ENCODE assay signal across 28 mouse cellular contexts in genomic region chr9:104652691-104653261, GRCm38 (mm10).
A peak's percentile ranks its signal among the peaks of the same experiment; 100 is the strongest.
DNase-seq lines count a peak whose midpoint lies in the region; ATAC-seq and TF ChIP-seq lines count a peak whose summit lies in the region.
"Had no signal": no experiment of that assay in that cellular context is flagged by ENCODE, and none has a peak within 500 bp of the region (broad histone marks: within the 10 kb centered on the region; RNA-seq: fewer than 3 reads in every experiment).

No protein-coding gene starts in this region.

- H3K36me3 ChIP-seq in forebrain, postnatal 0 days (ENCODE audit: insufficient read depth), result no peaks in the 10 kb centered on the region
- no peaks in the 10 kb centered on the region for H3K36me3 ChIP-seq in forebrain, embryonic 12.5 days (replicated peaks)
- H3K36me3 ChIP-seq in midbrain, embryonic 12.5 days, result no peaks in the 10 kb centered on the region
- no peaks in the 10 kb centered on the region for H3K36me3 ChIP-seq in midbrain, embryonic 11.5 days (ENCODE audit: control insufficient read depth, insufficient read depth, low read length)
- no peaks in the 10 kb centered on the region for H3K36me3 ChIP-seq in midbrain, embryonic 14.5 days (ENCODE audit: control insufficient read depth, insufficient read depth, low read length)
- H3K36me3 ChIP-seq in midbrain, postnatal 0 days (ENCODE audit: insufficient read depth, low read length), result no peaks in the 10 kb centered on the region
- H3K36me3 ChIP-seq: heart, embryonic 13.5 days; intestine, embryonic 15.5 days; limb, embryonic 13.5 days; liver, embryonic 13.5 days had no signal

- H3K4me2 ChIP-seq in forebrain, postnatal 0 days (ENCODE audit: low read depth), result no peak overlapping the region
- no peak overlapping the region for H3K4me2 ChIP-seq in forebrain, embryonic 12.5 days
- no peak overlapping the region for H3K4me2 ChIP-seq in midbrain, embryonic 12.5 days (replicated peaks)
- H3K4me2 ChIP-seq in midbrain, embryonic 11.5 days, result no peak overlapping the region
- peak overlapping the region; percentile 26 for H3K4me2 ChIP-seq in midbrain, embryonic 14.5 days (ENCODE audit: low read length)
- peak overlapping the region; percentile 18; the same call in 1 of the 2 replicates for H3K4me2 ChIP-seq in midbrain, postnatal 0 days (ENCODE audit: low read depth, low read length, poor library complexity, severe bottlenecking)
- H3K4me2 ChIP-seq: heart, embryonic 13.5 days; intestine, embryonic 15.5 days; limb, embryonic 13.5 days; liver, embryonic 13.5 days had no signal

- DNase-seq in forebrain, postnatal 0 days, result peak; percentile 25
- no peak for DNase-seq in midbrain, embryonic 11.5 days (ENCODE audit: low spot score, missing footprints)
- DNase-seq in midbrain, embryonic 14.5 days, result peak; percentile 57
- DNase-seq in midbrain, postnatal 0 days (ENCODE audit: low spot score), result peak; percentile 34
- DNase-seq in gastrocnemius, postnatal 10 days, result no peak
- DNase-seq: adrenal gland, postnatal 25 days; B cell, adult 2 months; cerebellum, adult 2 months; cerebellum, postnatal 25 days; gastrocnemius, adult 2 months; heart, postnatal 10 days; kidney, adult 2 months; kidney, postnatal 36 days; liver, embryonic 13.5 days; lung, adult 18-20 months; lung, postnatal 4 days; right cerebral cortex, postnatal 4 days; thymus, adult 18-20 months; thymus, postnatal 36 days had no signal

- 41% methylated on average over 9 of the region's 9 CpGs for WGBS in forebrain, postnatal 0 days
- 81% methylated on average over 9 of the region's 9 CpGs for WGBS in forebrain, embryonic 12.5 days
- WGBS in midbrain, embryonic 12.5 days, result 66% methylated on average over 9 of the region's 9 CpGs
- WGBS in midbrain, embryonic 11.5 days, result 71% methylated on average over 9 of the region's 9 CpGs
- 36% methylated on average over 9 of the region's 9 CpGs for WGBS in midbrain, embryonic 14.5 days
- 16% methylated on average over 9 of the region's 9 CpGs for WGBS in midbrain, postnatal 0 days

- TF ChIP-seq CTCF in forebrain, postnatal 0 days (IDR thresholded peaks at IDR 0.05; ENCODE audit: low read depth), result no peak
- no peak for TF ChIP-seq CTCF in midbrain, postnatal 0 days (IDR thresholded peaks at IDR 0.05)

- peak; percentile 67 for ATAC-seq in forebrain, postnatal 0 days
- ATAC-seq in forebrain, embryonic 12.5 days (ENCODE audit: low FRiP score), result no peak
- ATAC-seq in midbrain, embryonic 12.5 days (ENCODE audit: low FRiP score, low read depth), result no peak
- ATAC-seq in midbrain, embryonic 11.5 days (ENCODE audit: low FRiP score), result no peak
- ATAC-seq in midbrain, embryonic 14.5 days (ENCODE audit: low FRiP score, low TSS enrichment), result no peak
- ATAC-seq in midbrain, postnatal 0 days (ENCODE audit: low FRiP score), result no peak
- ATAC-seq: intestine, embryonic 15.5 days; lung, postnatal 0 days had no signal

- no peaks in the 10 kb centered on the region for H3K27me3 ChIP-seq in forebrain, postnatal 0 days (ENCODE audit: insufficient read depth, low read length)
- H3K27me3 ChIP-seq in forebrain, embryonic 12.5 days, result no peaks in the 10 kb centered on the region
- no peaks in the 10 kb centered on the region for H3K27me3 ChIP-seq in midbrain, embryonic 12.5 days
- H3K27me3 ChIP-seq in midbrain, embryonic 11.5 days (ENCODE audit: control insufficient read depth, insufficient read depth, low read length), result no peaks in the 10 kb centered on the region
- H3K27me3 ChIP-seq in midbrain, embryonic 14.5 days (ENCODE audit: control insufficient read depth, insufficient read depth, low read length), result no peaks in the 10 kb centered on the region
- no peaks in the 10 kb centered on the region for H3K27me3 ChIP-seq in midbrain, postnatal 0 days (ENCODE audit: insufficient read depth, low read length)
- H3K27me3 ChIP-seq: heart, embryonic 13.5 days; intestine, embryonic 15.5 days; limb, embryonic 13.5 days; liver, embryonic 13.5 days; megakaryocyte, embryonic 14.5 days had no signal

- H3K4me3 ChIP-seq in forebrain, postnatal 0 days (ENCODE audit: low read depth, low read length), result no peak overlapping the region
- H3K4me3 ChIP-seq in forebrain, embryonic 12.5 days (replicated peaks), result no peak overlapping the region
- no peak overlapping the region for H3K4me3 ChIP-seq in midbrain, embryonic 12.5 days
- H3K4me3 ChIP-seq in midbrain, embryonic 11.5 days (ENCODE audit: low read depth, low read length), result no peak overlapping the region
- H3K4me3 ChIP-seq in midbrain, embryonic 14.5 days (replicated peaks; ENCODE audit: low read depth, low read length), result no peak overlapping the region
- H3K4me3 ChIP-seq in midbrain, postnatal 0 days (ENCODE audit: low read depth, low read length), result no peak overlapping the region
- H3K4me3 ChIP-seq: gastrocnemius, adult 2 months; heart, embryonic 13.5 days; intestine, embryonic 15.5 days; layer of hippocampus, adult 2 months; limb, embryonic 13.5 days; liver, embryonic 13.5 days; megakaryocyte, embryonic 14.5 days had no signal

- H3K4me1 ChIP-seq in forebrain, postnatal 0 days (ENCODE audit: insufficient read depth), result no peaks in the 10 kb centered on the region
- H3K4me1 ChIP-seq in forebrain, embryonic 12.5 days, result no peaks in the 10 kb centered on the region
- no peaks in the 10 kb centered on the region for H3K4me1 ChIP-seq in midbrain, embryonic 12.5 days
- no peaks in the 10 kb centered on the region for H3K4me1 ChIP-seq in midbrain, embryonic 11.5 days (ENCODE audit: control insufficient read depth, insufficient read depth, low read length)
- H3K4me1 ChIP-seq in midbrain, embryonic 14.5 days (ENCODE audit: control insufficient read depth, insufficient read depth, low read length), result peaks cover 15% of the 10 kb centered on the region
- H3K4me1 ChIP-seq in midbrain, postnatal 0 days (ENCODE audit: insufficient read depth, low read length), result peaks cover 3% of the 10 kb centered on the region; the same call in 1 of the 2 replicates
- H3K4me1 ChIP-seq: heart, embryonic 13.5 days; intestine, embryonic 15.5 days; limb, embryonic 13.5 days; liver, embryonic 13.5 days; megakaryocyte, embryonic 14.5 days had no signal

- H3K9ac ChIP-seq in forebrain, postnatal 0 days, result no peak overlapping the region
- no peak overlapping the region for H3K9ac ChIP-seq in forebrain, embryonic 12.5 days
- no peak overlapping the region for H3K9ac ChIP-seq in midbrain, embryonic 12.5 days (replicated peaks)
- H3K9ac ChIP-seq in midbrain, embryonic 11.5 days (ENCODE audit: low read length), result no peak overlapping the region
- H3K9ac ChIP-seq in midbrain, embryonic 14.5 days (replicated peaks; ENCODE audit: low read length), result no peak overlapping the region; the same call in 1 of the 2 replicates
- H3K9ac ChIP-seq in midbrain, postnatal 0 days (replicated peaks; ENCODE audit: low read length, poor library complexity, severe bottlenecking), result no peak overlapping the region
- H3K9ac ChIP-seq: heart, embryonic 13.5 days; intestine, embryonic 15.5 days; limb, embryonic 13.5 days; liver, embryonic 13.5 days had no signal

- no peaks in the 10 kb centered on the region for H3K9me3 ChIP-seq in forebrain, postnatal 0 days (ENCODE audit: low read length)
- H3K9me3 ChIP-seq in forebrain, embryonic 12.5 days, result no peaks in the 10 kb centered on the region
- H3K9me3 ChIP-seq in midbrain, embryonic 12.5 days, result no peaks in the 10 kb centered on the region
- H3K9me3 ChIP-seq in midbrain, embryonic 11.5 days (ENCODE audit: control insufficient read depth, low read length), result no peaks in the 10 kb centered on the region
- H3K9me3 ChIP-seq in midbrain, embryonic 14.5 days (ENCODE audit: control insufficient read depth, low read length), result no peaks in the 10 kb centered on the region
- H3K9me3 ChIP-seq in midbrain, postnatal 0 days (ENCODE audit: low read length), result no peaks in the 10 kb centered on the region
- H3K9me3 ChIP-seq: heart, embryonic 13.5 days; intestine, embryonic 15.5 days; limb, embryonic 13.5 days; liver, embryonic 13.5 days; megakaryocyte, embryonic 14.5 days had no signal

- peak overlapping the region; percentile 17; the same call in 1 of the 2 replicates for H3K27ac ChIP-seq in forebrain, postnatal 0 days (ENCODE audit: low read depth, low read length)
- no peak overlapping the region for H3K27ac ChIP-seq in forebrain, embryonic 12.5 days
- H3K27ac ChIP-seq in midbrain, embryonic 12.5 days (replicated peaks), result peak overlapping the region; percentile 58
- no peak overlapping the region for H3K27ac ChIP-seq in midbrain, embryonic 11.5 days (ENCODE audit: low read depth, low read length)
- H3K27ac ChIP-seq in midbrain, embryonic 14.5 days (replicated peaks; ENCODE audit: low read depth, low read length), result peak overlapping the region; percentile 67
- peak overlapping the region; percentile 57 for H3K27ac ChIP-seq in midbrain, postnatal 0 days (ENCODE audit: low read depth, low read length)
- H3K27ac ChIP-seq: gastrocnemius, adult 2 months; heart, embryonic 13.5 days; intestine, embryonic 15.5 days; layer of hippocampus, adult 2 months; limb, embryonic 13.5 days; liver, embryonic 13.5 days; stomach, postnatal 0 days had no signal

Comparison
In these comparisons a context has a peak if more than half of its experiments do, and no peak if none do; other contexts are left out.
1. DNase-seq: peak in forebrain, postnatal 0 days (single experiment), midbrain, embryonic 14.5 days (single experiment) and midbrain, postnatal 0 days (single experiment); none in midbrain, embryonic 11.5 days (single experiment) and gastrocnemius, postnatal 10 days (single experiment).
2. H3K27ac ChIP-seq: peak in forebrain, postnatal 0 days (single experiment), midbrain, embryonic 12.5 days (single experiment), midbrain, embryonic 14.5 days (single experiment) and midbrain, postnatal 0 days (single experiment); none in forebrain, embryonic 12.5 days (single experiment) and midbrain, embryonic 11.5 days (single experiment).
3. H3K4me2 ChIP-seq: peak in midbrain, embryonic 14.5 days (single experiment) and midbrain, postnatal 0 days (single experiment); none in forebrain, postnatal 0 days (single experiment), forebrain, embryonic 12.5 days (single experiment), midbrain, embryonic 12.5 days (single experiment) and midbrain, embryonic 11.5 days (single experiment).